Mouse (Mus musculus) embryonic facial prominence, embryonic 13.5 days (tissue): ENCODE data around the gene Rab25. TPM values are rescaled to one million over a fixed set of nuclear protein-coding genes. Genes with fewer than 3 reads are reported as not detected.
"Not testable (repeated sequence)": the region's sequence is repeated elsewhere in the genome, so short reads cannot be mapped to it uniquely, and the experiment has no call there.

ENCODE experiments used
- ATAC-seq: fragments of 200-750 bp; cut with Nextera tagmentation; 2 replicates; pipeline ENCODE4 v1.8.0; 2017; ENCODE audit warnings: low read depth; ENCODE audit not compliant: insufficient number of reproducible peaks, insufficient read depth, low FRiP score, low TSS enrichment
- H3K27ac ChIP-seq: fragments of 300-500 bp; sonication (generic); 2 replicates; pipeline ENCODE4 v1.5.1; 2015; ENCODE audit warnings: moderate library complexity, mild to moderate bottlenecking, inconsistent platforms
- H3K27me3 ChIP-seq: fragments of 300-500 bp; sonication (generic); 2 replicates; pipeline ENCODE4 v1.6.1; 2015; ENCODE audit warnings: mild to moderate bottlenecking, inconsistent platforms
- H3K36me3 ChIP-seq: fragments of 300-500 bp; sonication (generic); 2 replicates; pipeline ENCODE4 v1.6.1; 2015; ENCODE audit warnings: mild to moderate bottlenecking, inconsistent platforms
- H3K4me1 ChIP-seq: fragments of 300-500 bp; sonication (generic); 2 replicates; pipeline ENCODE4 v1.6.1; 2015; ENCODE audit warnings: inconsistent platforms
- H3K4me2 ChIP-seq: fragments of 300-500 bp; sonication (generic); 2 replicates; pipeline ENCODE4 v1.6.1; 2015; ENCODE audit warnings: moderate library complexity, mild to moderate bottlenecking, inconsistent platforms
- H3K4me3 ChIP-seq: fragments of 300-500 bp; sonication (generic); 2 replicates; pipeline ENCODE4 v1.5.1; 2015; ENCODE audit warnings: mild to moderate bottlenecking, inconsistent platforms
- H3K9ac ChIP-seq: fragments of 300-500 bp; sonication (generic); 2 replicates; pipeline ENCODE4 v1.6.1; 2015; ENCODE audit warnings: mild to moderate bottlenecking, inconsistent platforms
- H3K9me3 ChIP-seq: fragments of 300-500 bp; sonication (generic); 2 replicates; pipeline ENCODE4 v1.6.1; 2016; ENCODE audit warnings: inconsistent platforms
- WGBS: fragments of 180-500 bp; shearing (Covaris S2); methylation state at CpG from one replicate; pipeline ENCODE4 v1.1.7; 2015; ENCODE audit warnings: mixed read lengths; 5-methylcytosine and 5-hydroxymethylcytosine counted together
- polyA plus RNA-seq: library from polyadenylated mRNA; unstranded; fragments of >200 nt; fragmentation: Nextera tagmentation; extraction: Ambion mirVana; gene quantifications from 2 replicates; pipeline ENCODE4 v1.2.1, GENCODE M21; 2015

Gene Rab25
- polyA plus RNA-seq, 1 experiment from 2014 or later, result 19.5 TPM

- Histone ChIP-seq H3K4me2 (peak overlapping the region; percentile 93), H3K36me3 (peaks cover 30% of the 10 kb centered on the region), H3K9me3 (no peaks in the 10 kb centered on the region), H3K27me3 (no peaks in the 10 kb centered on the region), H3K9ac (peak overlapping the region; percentile 92), H3K4me3 (peak overlapping the region; percentile 85), H3K4me1 (peaks cover 14% of the 10 kb centered on the region), H3K27ac (no peak overlapping the region)
- WGBS, result 49% methylated on average over 8 of the region's 8 CpGs
- no peak for ATAC-seq
These were observed 30.7 kb upstream of the Rab25 start for GRCm38 (mm10) chr3:88578498-88579424.

DNA sequence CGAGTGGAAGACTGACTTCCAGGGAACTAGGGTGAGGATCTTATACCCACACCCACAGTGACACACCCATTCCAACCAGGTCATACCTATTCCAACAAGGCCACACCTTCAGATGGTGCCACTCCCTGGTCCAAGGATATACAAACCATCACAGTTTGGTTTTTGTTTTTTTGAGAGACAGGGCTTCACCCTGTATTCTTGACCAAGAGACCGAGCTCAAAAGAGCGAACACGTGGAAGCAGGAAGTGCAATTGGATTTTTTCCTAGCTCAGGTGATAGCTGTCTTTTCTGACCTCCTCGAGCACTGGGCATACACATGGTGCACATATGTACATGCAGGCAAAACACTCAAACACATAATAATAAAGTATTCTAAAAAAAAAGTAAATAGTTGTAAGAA, 29.7 kb upstream of the Rab25 start:
- not testable (repeated sequence) for ATAC-seq, H3K27me3 ChIP-seq, H3K4me2 ChIP-seq, H3K9me3 ChIP-seq, H3K4me3 ChIP-seq, H3K27ac ChIP-seq, H3K9ac ChIP-seq
- Histone ChIP-seq H3K4me1 (peaks cover 14% of the 10 kb centered on the region), H3K36me3 (peaks cover 20% of the 10 kb centered on the region)
- WGBS, result 78% methylated on average over 5 of the region's 5 CpGs

DNA sequence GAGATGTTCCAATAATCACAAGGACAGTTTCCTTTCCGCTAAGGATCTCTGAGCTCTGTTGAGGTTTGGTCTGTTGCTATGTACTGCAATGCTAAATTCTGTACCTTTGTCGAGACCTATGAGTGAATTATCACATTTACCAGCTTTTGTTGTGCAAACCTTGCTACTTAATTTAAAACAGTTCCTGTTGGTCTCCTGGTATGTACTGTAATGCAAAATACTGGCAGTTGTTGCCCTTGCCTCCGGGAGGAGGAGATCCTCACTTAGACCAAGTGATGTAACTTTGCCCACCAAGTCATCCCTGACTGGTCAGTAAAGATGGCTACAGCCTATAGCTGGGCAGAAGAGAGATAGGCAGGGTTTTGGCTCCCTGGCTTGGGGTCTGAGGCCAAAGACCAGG, 27.4 kb upstream of the Rab25 start, which contains the start of gene Ssr2:
TSS of gene Ssr2 (plus strand) at position 337 of the 400 bp plus-strand sequence.
- H3K4me2 ChIP-seq, result no peak within 1 kb of the TSS
- ATAC-seq, result no peak
- H3K27me3 ChIP-seq, result no peaks in the 10 kb centered on the region
- no peaks in the 10 kb centered on the region for H3K9me3 ChIP-seq
- H3K27ac ChIP-seq, result no peak within 1 kb of the TSS
- H3K4me1 ChIP-seq, result peaks cover 7% of the 10 kb centered on the region
- 84% methylated on average over 3 of the region's 3 CpGs for WGBS
- H3K9ac ChIP-seq, result no peak within 1 kb of the TSS
- no peak within 1 kb of the TSS for H3K4me3 ChIP-seq
- H3K36me3 ChIP-seq, result peaks cover 5% of the 10 kb centered on the region

- Histone ChIP-seq H3K4me3 (no peak overlapping the region), H3K27me3 (no peaks in the 10 kb centered on the region), H3K9ac (no peak overlapping the region), H3K27ac (no peak overlapping the region), H3K4me2 (no peak overlapping the region), H3K36me3 (peaks cover 22% of the 10 kb centered on the region), H3K4me1 (no peaks in the 10 kb centered on the region; the same call in 1 of the 2 replicates), H3K9me3 (no peaks in the 10 kb centered on the region)
- no peak for ATAC-seq
- 80% methylated on average over 2 of the region's 2 CpGs for WGBS
These were observed 25.7 kb upstream of the Rab25 start for GRCm38 (mm10) chr3:88573810-88574209.

- H3K4me3 ChIP-seq, result no peak overlapping the region
- no peak for ATAC-seq
- WGBS, result 75% methylated on average over 2 of the region's 2 CpGs
- no peaks in the 10 kb centered on the region for H3K9me3 ChIP-seq
- H3K9ac ChIP-seq, result no peak overlapping the region
- no peaks in the 10 kb centered on the region for H3K4me1 ChIP-seq
- H3K27me3 ChIP-seq, result no peaks in the 10 kb centered on the region
- H3K36me3 ChIP-seq, result peaks cover 32% of the 10 kb centered on the region
- no peak overlapping the region for H3K27ac ChIP-seq
- no peak overlapping the region for H3K4me2 ChIP-seq
These were observed 24.7 kb upstream of the Rab25 start for GRCm38 (mm10) chr3:88572835-88573234.

DNA sequence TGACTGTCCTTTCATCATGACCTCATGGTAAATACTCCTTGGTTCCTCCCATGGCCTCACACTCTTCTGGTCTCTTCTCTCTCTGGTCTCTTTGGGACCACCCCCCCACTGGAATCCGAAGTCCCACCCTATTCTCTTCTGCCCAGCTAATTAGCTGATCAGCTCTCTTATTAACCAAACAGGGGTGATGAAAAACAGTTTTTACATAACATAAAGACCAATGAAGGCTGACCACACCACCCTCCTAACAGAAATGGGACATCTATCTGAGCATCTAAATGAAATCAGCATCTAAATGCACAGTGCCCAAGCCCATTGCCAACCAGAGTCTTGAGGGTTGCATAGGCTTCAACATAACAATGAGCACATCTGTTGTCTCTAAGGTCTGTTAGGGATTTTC, 23.8 kb upstream of the Rab25 start:
- Histone ChIP-seq H3K9ac (no peak overlapping the region), H3K27ac (no peak overlapping the region), H3K4me3 (no peak overlapping the region), H3K4me1 (no peaks in the 10 kb centered on the region), H3K36me3 (peaks cover 42% of the 10 kb centered on the region), H3K4me2 (no peak overlapping the region), H3K9me3 (no peaks in the 10 kb centered on the region), H3K27me3 (no peaks in the 10 kb centered on the region)
- ATAC-seq, result no peak
- 68% methylated on average over 1 of the region's 1 CpGs for WGBS

DNA sequence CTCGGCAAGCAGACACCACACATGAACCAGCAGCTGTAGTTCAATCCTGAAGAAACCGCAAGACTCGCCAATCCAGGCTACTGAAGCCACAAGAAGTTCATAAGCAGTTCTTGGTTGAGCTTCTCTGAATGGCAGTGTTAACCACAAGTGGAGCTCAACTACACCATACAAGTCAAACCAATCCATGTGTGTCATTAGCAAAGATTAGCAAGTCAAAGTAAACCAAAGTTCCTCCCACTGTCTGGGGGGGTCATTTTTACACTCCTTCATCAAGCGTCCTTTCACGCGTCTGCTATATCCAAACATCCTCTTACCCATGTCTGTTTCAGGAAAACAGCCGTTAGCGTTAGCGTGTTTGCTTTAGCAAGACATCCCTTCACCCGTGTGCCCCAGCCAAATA, 22.2 kb upstream of the Rab25 start:
- Histone ChIP-seq H3K27me3 (no peaks in the 10 kb centered on the region), H3K9ac (no peak overlapping the region), H3K36me3 (peaks cover 57% of the 10 kb centered on the region), H3K9me3 (no peaks in the 10 kb centered on the region), H3K27ac (no peak overlapping the region), H3K4me1 (no peaks in the 10 kb centered on the region), H3K4me3 (no peak overlapping the region), H3K4me2 (no peak overlapping the region)
- ATAC-seq, result no peak
- 94% methylated on average over 10 of the region's 10 CpGs for WGBS

DNA sequence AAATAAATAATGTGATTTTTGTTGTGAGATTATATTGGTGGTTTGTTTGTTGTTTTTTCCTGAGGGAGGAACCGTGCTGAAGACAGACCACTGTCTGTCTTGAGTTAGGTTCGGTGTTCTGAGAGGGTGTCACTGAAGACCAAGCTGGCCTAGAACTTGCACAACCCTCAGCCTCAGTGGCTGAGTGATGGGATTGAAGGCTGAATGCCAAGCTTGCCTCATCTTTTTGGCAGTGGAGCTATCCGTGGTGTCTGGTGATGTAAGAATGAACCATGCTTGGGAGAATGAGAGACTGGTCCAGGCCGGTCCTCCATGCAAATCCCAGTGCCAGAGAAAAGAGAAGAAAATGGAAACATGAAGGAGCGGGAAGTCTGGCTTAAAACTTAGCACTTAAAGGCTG, 21.6 kb upstream of the Rab25 start:
- Histone ChIP-seq H3K4me2 (no peak overlapping the region), H3K27ac (no peak overlapping the region), H3K4me1 (no peaks in the 10 kb centered on the region), H3K9me3 (no peaks in the 10 kb centered on the region), H3K9ac (no peak overlapping the region), H3K36me3 (peaks cover 63% of the 10 kb centered on the region), H3K4me3 (no peak overlapping the region), H3K27me3 (no peaks in the 10 kb centered on the region)
- no peak for ATAC-seq
- WGBS, result 95% methylated on average over 5 of the region's 5 CpGs

DNA sequence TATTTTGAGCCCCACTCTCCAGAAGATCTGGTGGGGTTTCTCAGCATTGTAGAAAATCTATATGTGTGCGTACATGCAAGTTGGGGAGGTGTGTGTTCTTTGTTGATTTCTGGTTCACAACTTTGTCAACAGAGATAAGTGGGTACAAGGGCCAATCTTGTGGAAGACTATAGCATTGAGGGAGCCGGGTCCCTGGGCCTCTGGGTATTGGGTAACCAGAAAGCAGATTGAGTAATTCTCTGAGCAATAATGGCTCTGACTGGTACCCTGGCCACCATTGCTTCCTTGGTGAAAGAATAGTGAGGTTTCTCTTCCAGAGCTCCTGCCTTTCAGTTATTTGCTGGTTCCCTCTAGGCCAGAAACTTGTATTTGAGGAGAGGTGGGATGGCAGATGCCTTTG, 21.0 kb upstream of the Rab25 start:
- no peak for ATAC-seq
- no peak overlapping the region for H3K4me2 ChIP-seq
- peaks cover 69% of the 10 kb centered on the region for H3K36me3 ChIP-seq

DNA sequence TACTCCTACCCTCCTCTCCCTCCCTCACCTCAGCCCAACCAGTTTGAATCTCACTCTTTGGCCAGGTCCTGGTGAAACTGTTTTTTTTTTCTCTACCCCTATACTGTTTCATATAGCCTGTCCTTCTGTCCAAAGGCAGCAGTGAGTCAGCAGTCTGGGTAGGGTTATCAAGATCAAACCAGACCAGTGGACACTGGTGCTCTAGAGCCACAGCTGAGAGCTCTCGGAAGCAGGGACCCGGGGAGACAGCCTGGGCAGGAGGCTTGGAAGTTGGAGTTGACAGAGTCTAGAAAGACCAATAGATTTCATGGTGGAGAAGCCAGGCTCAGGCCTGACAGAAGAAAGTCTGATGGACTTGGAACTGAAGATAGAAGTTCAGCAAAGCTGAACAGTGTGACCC, 20.5 kb upstream of the Rab25 start:
- no peak overlapping the region for H3K4me3 ChIP-seq
- H3K9me3 ChIP-seq, result no peaks in the 10 kb centered on the region
- no peaks in the 10 kb centered on the region for H3K4me1 ChIP-seq
- no peak for ATAC-seq
- peaks cover 74% of the 10 kb centered on the region for H3K36me3 ChIP-seq
- no peaks in the 10 kb centered on the region for H3K27me3 ChIP-seq
- WGBS, result 99% methylated on average over 2 of the region's 2 CpGs
- H3K27ac ChIP-seq, result no peak overlapping the region
- H3K4me2 ChIP-seq, result no peak overlapping the region
- H3K9ac ChIP-seq, result no peak overlapping the region

More for the DNA sequence above, 21.0 kb upstream of the Rab25 start:
- no peaks in the 10 kb centered on the region for H3K27me3 ChIP-seq
- H3K9ac ChIP-seq, result no peak overlapping the region
- no peak overlapping the region for H3K27ac ChIP-seq
- no peak overlapping the region for H3K4me3 ChIP-seq
- WGBS, result 97% methylated on average over 2 of the region's 2 CpGs
- H3K9me3 ChIP-seq, result no peaks in the 10 kb centered on the region
- no peaks in the 10 kb centered on the region for H3K4me1 ChIP-seq

DNA sequence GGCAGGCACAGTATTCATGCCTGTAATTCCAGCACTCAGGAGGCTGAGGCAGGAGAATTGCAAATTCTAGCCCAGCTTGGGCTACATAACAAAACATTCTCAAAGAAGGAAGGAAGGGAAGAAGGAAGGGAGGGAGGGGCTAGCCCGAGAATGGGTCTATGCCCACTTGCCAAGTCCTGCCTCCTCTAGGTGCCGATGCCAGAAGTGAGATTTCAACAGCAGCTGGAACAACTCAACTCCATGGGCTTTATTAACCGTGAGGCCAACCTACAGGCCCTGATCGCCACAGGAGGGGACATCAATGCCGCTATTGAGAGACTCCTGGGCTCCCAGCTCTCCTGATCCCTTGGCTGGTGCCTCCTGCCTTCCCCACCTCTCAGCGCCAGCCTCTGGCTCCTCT, 19.8 kb upstream of the Rab25 start:
- Histone ChIP-seq H3K4me1 (no peaks in the 10 kb centered on the region), H3K27ac (no peak overlapping the region), H3K9ac (no peak overlapping the region), H3K4me2 (no peak overlapping the region), H3K36me3 (peaks cover 81% of the 10 kb centered on the region), H3K27me3 (no peaks in the 10 kb centered on the region), H3K9me3 (no peaks in the 10 kb centered on the region), H3K4me3 (no peak overlapping the region)
- 89% methylated on average over 6 of the region's 6 CpGs for WGBS
- ATAC-seq, result no peak

DNA sequence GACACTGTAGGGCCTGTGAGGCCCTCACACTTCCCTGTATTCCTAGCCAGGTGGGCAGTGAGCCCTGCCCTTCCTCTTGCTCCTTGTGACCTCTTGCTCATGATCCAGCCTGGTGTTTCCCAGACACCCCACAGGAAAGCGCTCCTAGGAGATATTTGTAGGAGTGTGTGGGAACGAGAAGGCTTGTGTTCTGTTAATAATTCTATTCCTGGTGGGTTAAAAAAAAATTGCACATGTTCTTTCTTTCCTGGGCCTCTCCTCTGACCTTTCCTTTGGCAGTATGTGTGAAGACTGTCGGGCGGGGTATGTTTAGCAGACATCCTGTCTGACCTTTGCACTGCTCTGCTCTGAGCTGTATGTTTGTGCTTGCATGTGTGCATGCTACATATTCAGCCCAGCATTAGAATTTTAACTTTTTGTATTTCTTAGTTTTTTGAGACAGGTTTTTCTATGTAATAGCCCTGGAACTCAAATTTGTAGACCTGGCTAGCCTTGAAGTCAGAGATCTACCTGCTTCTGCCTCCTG, 18.5 kb upstream of the Rab25 start:
- Histone ChIP-seq H3K4me1 (no peaks in the 10 kb centered on the region), H3K9ac (no peak overlapping the region), H3K4me2 (no peak overlapping the region), H3K27ac (no peak overlapping the region), H3K36me3 (peaks cover 94% of the 10 kb centered on the region), H3K4me3 (no peak overlapping the region), H3K9me3 (no peaks in the 10 kb centered on the region), H3K27me3 (no peaks in the 10 kb centered on the region)
- ATAC-seq, result no peak
- 77% methylated on average over 4 of the region's 4 CpGs for WGBS
